Mouse (Mus musculus) colon, adult 2 months (tissue): ENCODE results near the gene Ltf. TPM values are rescaled to one million over a fixed set of nuclear protein-coding genes. Genes with fewer than 3 reads are reported as not detected.

ENCODE experiments used
- polyA plus RNA-seq: library from polyadenylated mRNA; depleted of rRNA; stranded (reverse); fragments of >200 nt; gene quantifications from 2 replicates; pipeline ENCODE4 v1.2.3, GENCODE M21; 2012; rRNA removed

Gene Ltf
- polyA plus RNA-seq: 0.05 and 0.09 TPM in 2 replicates

GRCm38 (mm10) chr9:111019022-111019421 lies at the start of gene Ltf:
Gene Ltf, plus strand, starts transcription at chr9:111019271.

GRCm38 (mm10) chr9:110990204-110990603 lies 28.9 kb upstream of the Ltf start, which contains the start of gene Rtp3:
Gene Rtp3, minus strand, starts transcription at chr9:110990583.

GRCm38 (mm10) chr9:111056798-111057543 lies 37.9 kb downstream of the Ltf start, which contains the start of gene Ccrl2:
Gene Ccrl2, minus strand, starts transcription at chr9:111057519.

Other genes with a start within 250 kb of the Ltf start
- gene Prss42, start 221.1 kb upstream of the Ltf start, polyA plus RNA-seq: not detected in 2 replicates
- gene Prss44, start 205.3 kb upstream of the Ltf start, polyA plus RNA-seq: not detected in 2 replicates
- not detected in 2 replicates for gene Prss43, start 192.6 kb upstream of the Ltf start, polyA plus RNA-seq
- gene Prss45, start 184.7 kb upstream of the Ltf start, polyA plus RNA-seq: not detected in 2 replicates
- not detected in 2 replicates for gene Prss46, start 174.8 kb upstream of the Ltf start, polyA plus RNA-seq
- gene Prss50, start 161.3 kb upstream of the Ltf start, polyA plus RNA-seq: not detected in 2 replicates
- gene Als2cl, start 139.4 kb upstream of the Ltf start, polyA plus RNA-seq: 44.7 and 53.9 TPM in 2 replicates
- 1.1 and 1.2 TPM in 2 replicates for gene Tmie, start 139.2 kb upstream of the Ltf start, polyA plus RNA-seq
- gene Fam240a, start 102.4 kb upstream of the Ltf start, polyA plus RNA-seq: not detected in 2 replicates
- not detected in 2 replicates for gene Tdgf1, start 73.1 kb upstream of the Ltf start, polyA plus RNA-seq
- gene Lrrc2, start 67.7 kb upstream of the Ltf start, polyA plus RNA-seq: not detected in 2 replicates
- 1.1 TPM in 2 replicates for gene Rtp3, start 28.7 kb upstream of the Ltf start, polyA plus RNA-seq
- 2.6 and 4.4 TPM in 2 replicates for gene Ccrl2, start 38.2 kb downstream of the Ltf start, polyA plus RNA-seq
- gene Lrrfip2, start 98.3 kb downstream of the Ltf start, polyA plus RNA-seq: 21.4 and 22.0 TPM in 2 replicates